Mouse (Mus musculus) CD4-positive, CD25-positive, alpha-beta regulatory T cell, adult 4 months (primary cell): ENCODE measurements at regions not wholly inside any gene's neighbourhood (a gene's known extent, or its start where the extent isn't known, plus 50 kb on each side); places are given as distances from the start of the nearest gene placed in this dataset.

Experiments used
- ATAC-seq: one replicate; pipeline ENCODE4 v1.8.0; 2017

- ATAC-seq = no peak
Measured at GRCm38 (mm10) chr12:107322861-107323260, 165.6 kb upstream of the 3110018I06Rik start.

GRCm38 (mm10) chr12:107326101-107326500 is 162.3 kb upstream of the 3110018I06Rik start:
- ATAC-seq = no peak

- no peak for ATAC-seq
Measured at GRCm38 (mm10) chr12:107327107-107327770, 161.2 kb upstream of the 3110018I06Rik start.

DNA sequence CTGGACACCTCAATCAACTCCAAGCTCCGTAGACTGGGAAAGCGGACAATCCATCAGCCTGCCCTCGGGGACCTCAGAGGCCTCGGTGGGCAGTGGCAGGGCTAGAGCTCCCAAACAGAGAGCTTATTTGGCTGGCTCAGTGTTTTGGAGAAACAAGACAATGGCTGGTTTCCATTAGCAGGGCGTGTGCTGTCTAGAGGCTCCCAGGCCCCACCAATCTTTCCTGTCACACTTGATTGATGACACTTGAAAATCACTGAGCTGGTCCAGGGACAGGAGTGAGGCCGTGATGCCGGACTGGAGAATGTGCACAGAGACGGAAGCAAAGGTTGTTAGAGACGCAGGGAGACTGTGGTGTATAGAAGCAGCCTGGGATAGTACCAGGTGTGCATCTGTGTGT is 159.4 kb upstream of the 3110018I06Rik start:
- no peak for ATAC-seq

DNA sequence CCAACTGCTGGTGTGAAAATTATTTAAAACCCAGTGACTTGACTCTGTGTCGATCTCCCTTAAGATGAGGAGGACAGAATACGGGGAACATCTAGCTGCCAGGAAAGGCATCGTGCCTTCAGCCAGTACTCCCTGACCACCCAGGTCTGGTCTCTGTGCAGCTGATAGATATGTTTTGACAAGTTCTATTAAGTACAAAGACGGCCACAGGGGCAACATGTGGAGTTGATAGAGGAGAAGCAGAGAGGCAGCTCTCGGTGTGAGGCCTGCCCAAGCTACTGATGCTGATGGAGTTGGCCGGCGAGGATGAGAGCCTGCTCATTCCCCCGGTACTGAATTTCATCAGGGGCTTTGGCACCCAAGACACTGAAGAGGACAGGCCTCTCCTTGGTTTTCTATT is 154.1 kb upstream of the 3110018I06Rik start:
- no peak for ATAC-seq

DNA sequence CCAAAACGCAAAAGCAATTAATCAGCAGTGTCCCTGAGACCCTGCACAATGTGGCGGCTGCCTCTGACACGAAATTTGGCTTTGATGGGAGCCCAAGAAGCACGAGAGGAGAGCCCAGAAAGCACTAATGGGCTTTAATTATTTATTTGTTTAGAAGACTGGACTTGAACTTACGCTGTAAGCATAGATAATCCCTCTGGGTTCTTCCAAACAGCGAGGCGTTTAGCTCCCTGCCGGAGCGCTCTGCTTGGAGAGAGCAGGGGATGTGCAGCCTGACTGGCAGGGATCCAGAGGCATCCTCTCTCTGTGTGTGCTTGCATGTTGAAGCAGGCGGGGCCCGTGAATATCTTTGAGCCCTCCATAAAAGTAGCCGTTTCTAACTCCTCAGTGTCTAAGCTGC is 153.3 kb upstream of the 3110018I06Rik start:
- ATAC-seq = no peak

DNA sequence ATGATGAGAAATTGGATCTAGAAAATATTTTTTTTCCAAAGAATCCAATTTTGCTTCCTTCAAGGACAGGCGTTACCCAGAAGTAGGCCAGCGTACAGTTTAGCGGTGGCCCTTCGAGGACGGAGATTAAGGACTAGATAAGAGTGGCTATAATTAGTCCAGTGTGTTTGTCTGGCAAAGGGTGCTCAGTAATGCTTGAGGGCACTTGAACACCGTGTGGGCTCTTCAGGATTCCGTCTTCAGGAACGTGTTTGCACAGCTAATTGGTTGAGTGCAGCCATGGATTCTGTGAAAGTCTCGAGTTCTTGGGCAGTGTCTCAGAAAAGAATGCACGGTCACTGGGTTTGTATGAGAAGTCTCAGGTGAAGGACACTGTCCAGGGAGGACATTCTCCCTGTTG is 149.7 kb upstream of the 3110018I06Rik start:
- no peak for ATAC-seq

GRCm38 (mm10) chr12:107356211-107356610 is 132.2 kb upstream of the 3110018I06Rik start:
- ATAC-seq = no peak

- ATAC-seq = no peak
Measured at GRCm38 (mm10) chr12:107356974-107357373, 131.5 kb upstream of the 3110018I06Rik start.

GRCm38 (mm10) chr12:107360511-107360910 is 127.9 kb upstream of the 3110018I06Rik start:
- no peak for ATAC-seq

GRCm38 (mm10) chr12:107361606-107362005 is 126.8 kb upstream of the 3110018I06Rik start:
- ATAC-seq = peak; percentile 37

DNA sequence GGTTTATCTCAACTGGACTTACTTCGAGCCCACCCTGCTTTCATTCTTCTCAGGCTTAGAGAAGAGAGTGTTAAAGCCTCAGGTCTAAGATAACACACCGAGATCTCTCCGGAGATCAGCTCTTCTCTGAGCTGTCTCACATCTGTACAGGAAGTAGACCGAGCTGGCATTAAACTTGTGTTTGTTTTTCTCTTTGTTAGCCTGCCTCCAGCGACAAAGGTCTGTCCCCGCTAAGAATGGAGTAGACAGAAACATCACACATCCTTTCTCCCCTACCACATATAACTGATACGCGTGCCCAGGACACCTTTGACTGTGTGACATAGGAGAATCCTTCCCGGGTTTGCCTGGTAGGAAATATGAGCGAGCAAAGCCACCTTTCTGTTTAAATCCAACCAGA is 126.3 kb upstream of the 3110018I06Rik start:
- ATAC-seq = peak; percentile 87

DNA sequence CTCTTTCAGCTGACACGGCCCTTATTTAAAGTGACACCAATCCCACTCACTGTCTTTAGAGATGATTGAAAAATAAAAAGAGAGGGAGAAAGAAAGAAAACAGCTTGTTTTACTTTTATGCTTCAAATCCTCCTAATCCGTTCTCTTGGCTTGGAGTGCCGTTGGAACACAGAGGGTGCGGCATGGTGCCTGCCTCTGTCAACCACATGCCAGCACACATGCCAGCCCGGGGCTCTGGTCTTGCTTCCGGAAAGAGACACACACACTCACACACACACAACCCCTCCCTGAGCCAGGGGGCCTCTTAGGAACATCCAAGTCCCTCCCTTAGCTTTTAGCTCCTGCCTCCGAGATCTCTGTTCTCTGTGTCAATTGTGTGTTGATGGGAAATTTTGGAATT is 116.2 kb upstream of the 3110018I06Rik start:
- ATAC-seq = no peak

GRCm38 (mm10) chr12:107392050-107392795 is 96.2 kb upstream of the 3110018I06Rik start:
- no peak for ATAC-seq

DNA sequence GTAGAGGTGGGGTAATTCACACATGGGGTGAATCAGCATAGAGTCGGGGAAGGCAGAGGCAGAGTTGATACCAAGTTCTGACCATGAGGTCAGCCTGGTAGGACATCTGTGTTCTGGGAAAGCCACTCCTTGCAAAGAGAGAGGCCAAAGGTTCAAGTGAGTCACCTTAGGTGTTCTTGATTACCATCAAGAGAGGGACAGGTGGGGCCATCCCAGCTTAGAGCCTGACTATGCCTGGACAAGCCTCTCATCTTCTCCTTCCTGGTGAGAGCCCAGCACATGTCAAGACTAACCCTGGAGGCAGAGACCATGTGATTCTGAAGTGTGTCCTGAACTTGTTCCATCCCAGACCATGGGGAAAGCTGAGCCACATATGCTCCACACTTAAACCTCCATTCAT is 94.0 kb upstream of the 3110018I06Rik start:
- ATAC-seq = no peak

DNA sequence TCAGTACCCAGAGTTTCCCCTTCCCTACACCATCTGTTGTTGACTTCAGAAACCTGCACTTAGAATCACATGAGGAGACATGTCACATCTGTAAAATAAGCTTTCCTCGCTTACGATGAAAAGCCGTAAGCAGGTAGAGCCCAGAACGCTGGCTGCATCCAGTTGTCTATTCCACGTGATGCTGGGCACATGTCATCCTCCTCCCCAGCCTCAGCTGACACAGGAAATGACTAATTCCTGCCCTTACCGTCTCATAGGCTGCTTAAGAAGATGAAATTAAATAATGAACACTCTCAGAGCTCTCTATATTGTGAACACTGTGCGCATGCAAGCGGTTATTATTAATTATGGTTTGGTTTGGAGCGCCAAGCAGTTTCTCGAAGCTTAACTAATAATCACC is 83.6 kb upstream of the 3110018I06Rik start:
- ATAC-seq = peak; percentile 100

GRCm38 (mm10) chr12:107423923-107424322 is 64.5 kb upstream of the 3110018I06Rik start:
- no peak for ATAC-seq

GRCm38 (mm10) chr12:107438506-107438905 is 49.9 kb upstream of the 3110018I06Rik start:
- ATAC-seq = no peak
